Mouse (Mus musculus) frontal cortex, postnatal 25 days (tissue): ENCODE data around the gene Unc13a.
"Not testable (repeated sequence)": the region's sequence is repeated elsewhere in the genome, so short reads cannot be mapped to it uniquely, and the experiment has no call there.

Experiments used
- DNase-seq, 2 experiments: peaks; one replicate each; pipeline ENCODE4 v3.0.0; 2022; ENCODE audit warnings: low spot score in 2 of 2

Unc13a gene

GRCm38 (mm10) chr8:71671549-71671965 lies at the start of gene Unc13a:
Gene Unc13a (minus strand): TSS chr8:71671757.
- DNase-seq, result peak; percentile 83 to 84

- DNase-seq, result peak; percentile 65 to 68
These were observed 48.4 kb upstream of the Unc13a start for GRCm38 (mm10) chr8:71719928-71720457.

GRCm38 (mm10) chr8:71719218-71719617 lies 47.7 kb upstream of the Unc13a start:
- no peak for DNase-seq

- no peak for DNase-seq
These were observed 46.7 kb upstream of the Unc13a start for GRCm38 (mm10) chr8:71718252-71718651.

GRCm38 (mm10) chr8:71717096-71717495 lies 45.5 kb upstream of the Unc13a start:
- no peak for DNase-seq

- no peak for DNase-seq
These were observed 45.0 kb upstream of the Unc13a start for GRCm38 (mm10) chr8:71716561-71717053.

GRCm38 (mm10) chr8:71715531-71715930 lies 44.0 kb upstream of the Unc13a start:
- DNase-seq, result no peak

- no peak for DNase-seq
These were observed 40.0 kb upstream of the Unc13a start for GRCm38 (mm10) chr8:71711574-71711973.

GRCm38 (mm10) chr8:71709800-71710446 lies 38.4 kb upstream of the Unc13a start:
- peak; percentile 84 to 95 for DNase-seq

GRCm38 (mm10) chr8:71709134-71709799 lies 37.7 kb upstream of the Unc13a start:
- no peak for DNase-seq

- DNase-seq, result no peak
These were observed 36.3 kb upstream of the Unc13a start for GRCm38 (mm10) chr8:71707874-71708273.

GRCm38 (mm10) chr8:71703400-71703799 lies 31.8 kb upstream of the Unc13a start:
- DNase-seq, result not testable (repeated sequence)

- DNase-seq, result no peak
These were observed 31.4 kb upstream of the Unc13a start for GRCm38 (mm10) chr8:71702923-71703322.

GRCm38 (mm10) chr8:71702087-71702432 lies 30.5 kb upstream of the Unc13a start:
- no peak for DNase-seq

GRCm38 (mm10) chr8:71701414-71702086 lies 30.0 kb upstream of the Unc13a start, which contains the start of gene B3gnt3:
Gene B3gnt3 (minus strand): TSS chr8:71701789.
- no peak for DNase-seq

GRCm38 (mm10) chr8:71700493-71701269 lies 29.1 kb upstream of the Unc13a start:
- no peak for DNase-seq

- not testable (repeated sequence) for DNase-seq
These were observed 23.9 kb upstream of the Unc13a start for GRCm38 (mm10) chr8:71695456-71695855.

GRCm38 (mm10) chr8:71693166-71694041 lies 21.8 kb upstream of the Unc13a start:
- DNase-seq, result no peak

GRCm38 (mm10) chr8:71692509-71692908 lies 21.0 kb upstream of the Unc13a start:
- no peak for DNase-seq

GRCm38 (mm10) chr8:71689028-71689427 lies 17.5 kb upstream of the Unc13a start, which contains the start of gene Insl3:
Gene Insl3 (plus strand): TSS chr8:71689214.
- DNase-seq, result no peak
